Mouse (Mus musculus): ENCODE measurements around the gene Ppp1r3c. TPM values are rescaled to one million over a fixed set of nuclear protein-coding genes. Genes with fewer than 3 reads are reported as not detected.

Ppp1r3c gene
- total RNA-seq, 2 experiments from 2014 or later, result 46.7 to 47.7 TPM

DNA sequence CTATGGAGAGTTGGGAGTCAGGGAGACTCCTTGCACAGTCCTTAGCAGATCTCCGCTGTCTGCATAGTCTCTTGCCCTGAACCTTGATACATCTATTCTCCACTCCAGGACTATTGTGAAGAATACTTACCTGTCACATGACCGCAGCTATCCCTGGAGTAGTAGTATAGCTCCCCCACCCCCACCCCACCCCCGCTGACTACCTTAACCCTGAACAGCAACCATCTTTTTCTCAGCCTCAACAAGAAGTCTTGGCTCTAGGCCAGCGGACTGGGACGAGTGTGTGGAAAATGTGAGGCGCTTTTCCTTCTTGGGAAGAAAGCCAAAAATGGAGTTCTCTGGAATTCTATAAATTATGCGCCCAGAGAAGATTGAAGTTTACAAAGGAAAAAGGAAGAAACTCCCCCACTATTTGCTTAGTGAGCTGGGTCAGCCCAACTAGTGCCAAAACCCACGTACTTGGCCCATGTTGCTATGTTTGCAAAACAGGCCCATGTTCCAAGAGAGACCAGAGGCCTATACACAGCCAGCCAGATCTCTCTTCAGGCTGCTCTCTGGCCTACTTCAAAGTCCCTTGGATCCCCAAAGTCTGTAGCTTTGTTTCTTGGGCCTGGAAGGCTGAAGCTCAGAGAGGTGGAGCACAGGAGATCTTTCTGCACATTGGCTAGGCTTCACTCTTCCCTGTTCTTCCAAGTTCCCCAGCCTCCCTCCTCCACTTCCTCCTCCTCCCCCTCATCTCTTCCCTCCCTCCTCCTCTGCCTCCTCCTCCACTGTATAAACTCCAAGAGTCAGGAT, 48.4 kb downstream of the Ppp1r3c start:
- intact Hi-C loops (cut with DNase I), result no loop called here
- peak in 1 of 2 experiments; percentile 34 for DNase-seq (ENCODE audit: low spot score in 2 of 2)

DNA sequence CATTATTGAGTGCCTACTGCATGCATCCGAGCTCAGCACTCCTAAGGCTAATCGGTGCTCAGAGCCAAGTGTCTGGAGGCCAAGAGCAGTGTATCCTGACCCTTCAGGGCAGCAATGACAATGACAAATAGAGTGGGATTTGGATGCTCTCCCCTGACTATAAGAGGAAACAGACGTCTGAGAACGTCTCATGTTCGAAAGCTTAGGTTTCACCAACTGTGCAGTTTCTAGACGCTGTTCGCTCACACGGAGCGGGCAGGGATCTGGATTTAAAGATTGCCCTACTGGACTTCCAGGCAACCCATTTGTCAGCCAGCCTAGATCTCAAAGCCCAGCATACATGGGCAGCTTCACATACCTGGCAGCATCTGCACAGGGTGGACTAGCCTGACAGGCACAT, 49.4 kb downstream of the Ppp1r3c start:
- intact Hi-C loops (cut with DNase I), result no loop called here
- DNase-seq (ENCODE audit: low spot score in 2 of 2), result no peak

DNA sequence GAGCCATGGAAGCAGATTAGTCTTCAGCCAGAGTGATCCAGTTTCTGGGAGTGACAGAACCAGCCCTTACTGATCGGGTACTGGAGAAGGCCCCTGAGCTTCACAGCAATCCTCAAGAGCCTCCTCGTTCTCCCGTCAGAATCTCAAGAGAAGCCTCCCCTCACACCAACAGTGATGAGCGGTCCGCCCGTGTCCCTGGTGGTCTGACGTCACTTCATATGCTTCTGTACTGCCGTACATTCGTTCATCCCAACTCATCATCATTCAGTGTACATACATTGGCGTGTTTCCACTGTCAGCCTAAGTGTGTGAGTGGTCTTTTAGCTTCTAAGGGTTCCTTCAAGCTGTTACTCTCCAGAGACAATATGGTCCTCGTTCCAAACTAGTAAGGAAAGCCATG, 50.4 kb downstream of the Ppp1r3c start:
- DNase-seq (ENCODE audit: low spot score in 2 of 2), result no peak
- intact Hi-C loops (cut with DNase I), result no loop called here

DNA sequence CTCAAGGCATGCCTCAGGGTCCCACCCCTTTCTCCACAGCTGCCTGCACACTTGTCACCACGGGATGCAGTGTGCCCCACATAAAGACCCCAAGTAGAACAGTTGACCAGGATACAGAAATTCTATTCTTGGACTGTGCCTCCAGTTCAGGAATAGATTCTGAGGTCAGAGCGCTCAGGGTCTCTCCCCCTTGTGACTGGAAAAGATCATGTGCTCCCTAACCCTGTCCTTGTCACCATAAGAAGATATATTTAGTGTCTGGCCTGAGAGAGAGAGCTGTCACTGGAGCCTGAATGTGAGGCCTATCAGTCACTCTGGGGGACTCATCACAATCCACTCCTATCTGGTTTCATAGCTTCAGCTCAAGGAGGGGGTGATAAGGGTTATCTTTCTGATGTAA, 53.9 kb downstream of the Ppp1r3c start:
- no peak for DNase-seq (ENCODE audit: low spot score in 2 of 2)
- intact Hi-C loops (cut with DNase I), result no loop called here

Other genes starting within 250 kb of the Ppp1r3c start
- gene Hectd2, start 182.0 kb downstream of the Ppp1r3c start, total RNA-seq (2021), result 10 to 100 TPM; 16.4 to 28.0 TPM
- 100 to 1,000 TPM; 117 to 119 TPM for gene Tnks2, start 97.6 kb upstream of the Ppp1r3c start, total RNA-seq (2021)
- gene Fgfbp3, start 183.0 kb upstream of the Ppp1r3c start, total RNA-seq (2021), result 1 to 10 TPM; 6.8 to 6.9 TPM
- gene Btaf1, start 189.4 kb upstream of the Ppp1r3c start, total RNA-seq (2021), result 10 to 100 TPM; 20.1 to 27.6 TPM

Data from left cerebral cortex, postnatal 36 days (tissue).